Mouse (Mus musculus) adrenal gland, postnatal 4 days (tissue): ENCODE measurements at regions not wholly inside any gene's neighbourhood (a gene's known extent, or its start where the extent isn't known, plus 50 kb on each side); places are given as distances from the start of the nearest gene placed in this dataset.

Source experiments
- DNase-seq, 2 experiments: peaks; one replicate each; pipeline ENCODE4 v3.0.0; 2021 to 2022; ENCODE audit warnings: low spot score in 2 of 2, mixed read lengths in 2 of 2

DNA sequence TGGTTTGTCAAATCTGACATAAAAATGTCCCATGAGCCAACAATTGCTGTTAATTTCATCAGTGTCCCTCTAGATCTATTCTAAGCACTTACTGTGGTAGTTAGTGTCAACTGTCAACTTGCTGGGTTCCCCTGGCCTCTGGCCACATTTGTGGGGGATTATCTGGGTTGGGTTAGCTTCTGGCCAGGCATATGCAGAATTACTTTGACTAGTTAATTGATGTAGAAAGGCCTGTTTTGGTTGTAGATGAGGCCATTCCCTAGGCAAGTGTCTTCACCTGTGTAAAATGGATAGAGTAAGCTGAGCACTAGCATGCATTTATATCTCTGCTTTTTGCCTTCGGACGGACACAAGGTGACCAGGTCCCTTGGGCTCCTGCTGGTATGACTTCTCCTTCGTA lies 283.9 kb downstream of the 1810013L24Rik start:
- DNase-seq: no peak

DNA sequence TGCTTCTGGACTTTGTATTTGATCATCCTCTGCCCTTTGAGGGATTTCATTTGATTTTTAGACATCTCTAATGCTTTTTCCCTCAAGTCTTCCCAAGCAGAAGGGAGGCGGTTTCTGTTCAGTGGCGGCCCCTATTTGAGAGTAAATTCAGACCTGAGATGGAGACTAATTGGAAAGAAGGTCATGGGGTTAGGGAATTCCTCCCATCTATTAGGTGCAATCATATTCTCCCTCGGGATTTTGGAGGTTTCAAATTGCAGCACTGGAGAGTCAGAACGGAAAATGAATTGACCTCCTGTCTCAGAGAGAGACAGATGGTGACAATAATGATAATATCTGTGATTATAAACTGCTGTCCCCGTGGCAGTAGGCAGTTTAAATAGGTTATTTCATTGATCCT lies 285.6 kb downstream of the 1810013L24Rik start:
- DNase-seq: no peak

DNA sequence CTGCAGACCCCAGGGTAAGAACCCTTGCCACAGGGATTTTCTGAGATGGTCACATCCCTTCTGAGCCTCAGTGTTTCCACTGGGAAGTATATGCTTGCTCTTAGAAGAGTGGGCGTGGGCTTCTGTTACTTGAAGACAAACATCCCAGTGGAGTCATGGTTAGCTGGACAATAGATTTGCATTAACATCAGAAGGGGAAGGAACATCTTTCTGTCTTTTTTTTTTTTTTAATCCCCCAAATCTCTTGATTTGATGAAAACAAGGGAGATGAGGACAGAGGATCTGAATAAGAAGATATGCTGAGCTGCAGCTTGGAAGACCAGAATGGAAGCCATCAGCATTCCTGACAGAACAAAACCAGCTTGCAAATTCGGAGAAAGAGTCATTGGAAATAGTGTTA lies 291.7 kb downstream of the 1810013L24Rik start:
- no peak for DNase-seq

DNA sequence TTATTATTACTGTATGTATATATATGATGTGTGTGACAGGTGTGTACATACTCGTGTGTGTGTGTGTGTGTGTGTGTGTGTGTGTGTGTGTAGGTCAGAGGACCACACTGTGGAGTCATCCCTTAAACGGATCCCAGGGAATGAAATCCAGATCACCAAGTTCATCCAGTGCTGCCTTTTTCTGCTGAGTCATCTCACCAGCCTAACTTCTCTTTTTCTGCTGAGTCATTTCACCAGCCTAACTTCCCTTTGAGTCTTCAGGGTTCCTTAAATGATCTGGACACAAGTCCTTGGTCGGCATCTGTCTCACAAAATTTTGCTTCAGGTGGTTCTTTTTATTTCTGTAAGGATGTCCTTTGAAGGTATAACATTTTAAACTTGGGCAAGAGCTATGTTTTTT lies 302.2 kb downstream of the 1810013L24Rik start:
- no peak for DNase-seq

DNA sequence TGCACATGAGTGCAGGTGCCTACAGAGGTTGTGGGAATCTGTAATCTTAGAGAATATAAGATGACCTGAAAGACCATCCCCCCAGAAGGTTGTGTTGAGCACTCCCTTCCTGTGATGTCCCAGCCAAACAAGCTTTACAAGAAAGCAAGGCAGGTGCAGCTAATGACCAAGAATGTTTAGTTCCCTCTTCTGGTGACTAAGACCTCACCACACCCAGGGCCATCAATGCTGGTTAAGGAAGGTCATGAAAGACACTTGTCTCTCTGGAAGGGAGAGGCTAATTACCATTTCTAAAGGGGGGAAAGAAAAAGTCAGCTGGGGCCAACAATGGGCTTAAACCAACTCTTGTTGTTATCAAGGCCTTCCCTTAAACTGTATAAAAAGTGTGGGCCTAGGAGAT lies 302.9 kb downstream of the 1810013L24Rik start:
- DNase-seq: no peak

DNA sequence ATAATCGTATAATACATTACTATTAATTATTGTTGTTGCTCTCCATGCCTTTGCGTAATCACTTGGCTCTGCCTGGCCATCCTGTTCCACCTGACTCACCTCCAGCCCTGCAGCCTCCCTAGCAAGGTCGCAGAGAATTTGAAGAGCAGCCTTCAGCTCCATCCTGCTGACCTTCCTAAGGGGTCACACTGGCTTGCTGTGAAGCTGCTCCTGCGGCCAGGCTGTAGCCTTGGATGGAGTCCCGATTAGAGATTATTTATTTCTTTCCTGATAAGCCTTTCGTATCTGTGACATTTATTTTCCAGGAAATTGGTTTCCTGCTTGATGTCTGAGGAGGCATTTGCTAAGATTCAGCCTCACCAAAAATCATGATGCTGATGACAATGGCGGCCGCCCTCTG lies 305.5 kb downstream of the 1810013L24Rik start:
- peak in 1 of 2 experiments; percentile 28 for DNase-seq

DNA sequence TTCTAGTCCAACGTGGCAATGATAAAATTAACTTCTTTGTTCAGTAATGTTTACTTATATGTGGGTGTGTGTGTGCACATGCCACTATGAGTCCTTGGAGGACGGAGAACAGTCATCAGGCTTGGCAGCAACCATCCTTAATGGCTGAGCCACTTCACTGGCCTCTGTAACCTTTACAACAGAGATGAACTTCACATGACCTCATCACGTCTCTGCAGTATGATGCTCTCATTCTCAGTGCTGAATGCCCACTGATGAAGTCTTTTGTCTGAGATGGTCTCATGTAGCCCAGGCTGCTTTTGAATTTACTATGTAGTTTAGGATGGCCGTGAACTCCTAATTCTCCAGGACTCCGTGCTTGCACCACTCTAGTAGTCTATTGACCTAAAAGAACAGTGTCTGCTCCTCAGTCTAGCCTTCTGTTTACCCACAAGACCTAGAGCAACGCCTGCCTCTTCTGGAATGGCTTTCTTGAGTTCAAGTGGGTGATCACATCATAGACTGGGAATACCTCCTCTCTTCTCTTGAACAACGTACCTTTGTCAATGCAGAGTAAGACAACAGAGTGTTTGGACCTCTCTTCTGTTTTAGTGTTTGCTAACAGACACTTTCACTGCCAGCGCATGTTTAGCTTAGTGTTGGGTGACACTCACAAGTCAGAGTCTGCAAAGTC lies 308.8 kb downstream of the 1810013L24Rik start:
- DNase-seq: no peak

DNA sequence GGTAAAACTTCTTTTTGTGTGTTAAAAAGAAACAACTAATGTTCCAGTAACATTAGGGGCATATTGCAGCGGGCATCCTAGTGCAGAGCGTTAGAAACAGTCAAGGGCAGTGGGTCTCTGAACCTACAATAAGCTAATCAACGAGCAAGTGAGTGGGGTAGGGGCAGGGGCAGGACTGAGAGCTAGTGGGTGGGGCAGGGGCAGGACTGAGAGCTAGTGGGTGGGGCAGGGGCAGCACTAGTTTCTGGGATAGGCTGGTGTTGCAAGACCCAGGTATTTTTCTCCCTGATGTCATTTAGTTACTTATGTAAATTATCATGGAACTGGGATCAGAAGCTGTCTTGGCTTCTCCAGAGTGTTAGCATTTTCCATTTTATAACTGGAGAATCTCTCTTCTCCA lies 309.5 kb downstream of the 1810013L24Rik start:
- DNase-seq: no peak

DNA sequence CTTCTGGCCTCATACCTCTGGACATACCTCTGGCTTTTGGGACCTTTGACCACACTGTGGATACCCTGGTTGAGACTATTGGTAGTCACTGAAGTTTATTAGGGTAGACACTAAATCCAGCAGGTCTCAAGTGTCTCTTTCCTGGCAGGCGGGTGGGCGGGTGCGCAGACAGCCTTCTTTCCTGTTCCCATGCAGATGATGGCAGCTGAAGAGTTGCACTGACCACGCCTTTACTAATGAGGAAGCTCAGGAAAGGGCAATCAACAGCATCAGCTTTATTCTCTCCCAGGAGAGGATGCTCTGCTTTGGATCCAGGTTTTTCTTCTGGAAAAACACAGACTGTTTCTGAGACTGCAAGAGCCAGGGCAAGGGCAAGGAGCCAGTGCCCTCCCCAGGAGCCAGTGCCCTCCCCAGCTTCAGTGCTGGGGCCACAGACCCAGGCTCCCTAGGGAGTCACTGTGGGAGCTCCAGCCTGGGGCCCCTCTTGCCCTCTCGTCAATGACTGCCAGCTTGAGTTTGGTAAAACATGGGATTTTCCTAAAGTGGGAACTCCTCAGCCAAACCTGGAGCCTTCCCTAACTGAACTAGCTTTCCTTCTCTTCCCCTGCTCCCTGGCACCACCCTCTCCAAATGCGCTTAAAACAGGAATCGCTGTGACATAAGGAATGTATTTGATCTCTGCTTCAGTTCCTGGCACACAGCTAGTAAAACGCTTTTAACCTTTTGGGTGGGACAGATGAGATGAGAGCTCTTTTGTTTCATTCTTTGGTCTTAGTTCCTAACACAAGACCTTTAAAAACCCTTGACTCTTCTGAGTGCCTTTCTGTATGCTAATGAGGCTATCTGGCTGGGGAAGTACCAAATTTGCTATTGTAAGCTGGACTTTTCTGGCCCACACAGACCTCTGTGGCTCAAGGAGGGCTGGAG lies 319.6 kb downstream of the 1810013L24Rik start:
- no peak for DNase-seq

DNA sequence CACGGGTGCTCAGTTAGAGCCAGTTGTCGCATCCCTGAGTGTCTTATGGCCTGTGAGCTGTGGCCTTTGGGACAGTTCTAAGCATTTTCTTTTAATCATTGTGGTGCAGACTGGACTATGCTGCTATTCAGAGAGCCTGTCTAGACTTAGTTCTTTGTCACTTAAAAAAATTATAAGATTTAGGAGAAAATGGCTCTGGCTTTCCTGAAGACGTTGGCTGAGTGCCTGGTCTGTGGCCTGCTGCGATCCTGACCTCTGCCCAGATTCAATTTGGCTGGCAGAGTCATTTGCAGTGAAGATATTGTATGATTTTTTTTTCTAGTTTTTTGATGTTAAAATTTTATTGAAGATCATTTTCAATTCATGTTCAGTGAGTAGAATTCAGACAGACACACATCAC lies 322.0 kb downstream of the 1810013L24Rik start:
- no peak for DNase-seq

DNA sequence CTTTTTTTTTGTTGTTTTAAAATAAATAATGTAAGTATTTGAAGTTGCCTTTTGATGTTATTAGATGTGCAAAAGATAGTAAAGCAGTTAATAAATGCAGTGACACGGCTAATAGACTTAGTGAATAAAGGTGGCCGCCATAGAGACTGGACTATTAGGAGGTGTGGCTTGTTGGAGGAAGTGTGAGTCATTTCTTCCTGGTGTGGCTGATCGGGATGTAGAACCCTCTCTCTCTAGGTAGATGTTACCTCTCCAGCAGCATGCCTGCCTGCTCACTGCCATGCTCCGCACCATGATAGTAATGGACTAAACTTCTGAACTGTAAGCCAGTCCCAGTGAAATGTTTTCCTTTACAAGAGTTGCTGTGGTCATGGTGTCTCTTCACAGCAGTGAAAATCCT lies 323.6 kb downstream of the 1810013L24Rik start:
- DNase-seq: no peak

DNA sequence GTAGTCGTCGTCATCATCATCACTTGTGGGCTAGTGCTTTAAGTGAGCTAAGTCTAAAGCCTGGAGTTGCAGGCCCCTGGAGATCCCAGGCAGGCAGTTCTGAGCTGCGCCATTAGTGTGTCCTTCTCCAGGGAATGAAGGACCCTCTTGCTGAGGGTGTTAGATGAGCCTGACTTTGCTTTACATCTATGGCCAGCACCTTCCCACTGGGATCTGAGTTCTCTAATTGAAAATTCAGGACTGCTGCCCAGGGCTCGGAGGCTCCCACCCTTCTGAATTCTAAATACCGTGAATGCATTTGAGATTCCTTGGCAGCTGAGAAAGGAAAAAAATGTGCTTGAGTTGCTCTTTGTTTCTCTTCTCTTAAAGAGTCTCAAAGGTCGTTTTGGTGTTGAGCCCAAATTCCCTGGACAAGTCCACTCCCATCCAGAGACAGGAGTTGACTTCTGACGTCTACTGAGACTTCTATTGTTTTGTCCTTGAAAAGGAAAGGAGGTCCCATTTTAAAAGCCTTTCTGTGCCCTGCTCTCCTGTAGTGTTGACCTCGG lies 335.9 kb downstream of the 1810013L24Rik start:
- no peak for DNase-seq

DNA sequence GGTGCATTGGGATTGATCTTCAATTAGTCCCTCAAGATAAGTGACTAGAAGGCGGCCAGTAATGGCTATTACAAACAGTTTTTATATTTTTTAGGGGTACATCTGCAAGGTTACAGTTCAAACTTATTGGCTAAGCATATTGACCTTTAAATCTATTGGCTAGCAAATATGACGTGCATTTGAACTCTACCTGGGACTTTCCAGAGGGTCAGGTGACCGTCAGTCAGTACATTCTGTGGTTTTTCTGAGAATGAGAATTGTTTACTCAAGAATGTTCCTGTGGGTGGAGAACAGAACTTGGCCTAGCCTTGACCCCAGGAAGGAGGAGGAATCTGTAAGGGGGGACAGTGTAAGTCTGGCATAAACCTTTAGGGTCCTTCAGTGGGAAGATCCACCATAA lies 346.5 kb downstream of the 1810013L24Rik start:
- DNase-seq: no peak

DNA sequence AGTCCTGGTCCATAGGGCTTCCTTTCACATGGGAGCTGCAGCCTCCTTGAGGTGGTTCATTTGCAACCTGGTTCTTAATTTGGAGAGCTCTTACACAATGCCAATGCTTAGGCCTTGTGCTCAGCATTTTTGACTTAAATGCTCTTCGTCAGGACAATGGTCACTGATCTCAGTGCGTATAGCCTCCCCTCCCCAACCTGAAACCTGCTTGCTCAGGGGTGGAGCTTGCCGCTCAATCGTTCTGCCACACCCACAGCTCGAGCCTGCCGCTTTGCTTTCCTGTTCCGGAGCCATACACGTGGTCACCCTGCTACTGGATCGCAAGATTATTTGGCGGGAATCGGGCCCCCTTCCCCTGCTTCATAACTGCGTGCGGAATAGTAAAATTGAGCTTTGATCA lies 365.9 kb downstream of the 1810013L24Rik start:
- DNase-seq: no peak

DNA sequence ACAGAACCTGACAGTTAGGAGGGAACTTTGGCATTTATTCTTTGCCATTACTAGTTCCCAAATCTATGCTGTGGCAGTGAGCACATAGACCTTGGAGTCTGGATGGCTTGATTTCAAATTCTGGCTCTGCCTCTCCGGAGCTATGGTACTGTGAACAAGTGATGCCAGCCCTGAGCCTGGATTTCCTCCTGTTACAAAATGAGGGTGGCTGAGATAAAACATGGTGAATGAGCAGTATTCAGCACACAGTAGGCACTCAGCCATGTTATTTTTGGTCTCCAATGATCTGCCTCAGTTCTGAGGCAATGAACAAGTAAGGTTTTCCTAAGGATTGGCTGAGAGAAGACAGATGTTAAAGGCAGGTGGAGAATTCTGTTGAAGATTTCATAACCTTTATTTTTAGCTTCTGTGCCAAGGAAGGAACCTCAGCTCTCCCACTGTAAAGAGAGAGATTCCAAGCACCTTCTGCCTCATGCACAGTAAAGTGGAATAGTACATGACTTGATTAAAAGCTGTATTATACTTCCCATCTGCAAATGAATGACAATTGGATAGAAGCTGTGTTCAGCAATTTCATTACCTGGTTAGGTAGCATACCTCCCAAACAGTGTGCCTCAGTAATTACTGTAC lies 369.1 kb downstream of the 1810013L24Rik start:
- no peak for DNase-seq

DNA sequence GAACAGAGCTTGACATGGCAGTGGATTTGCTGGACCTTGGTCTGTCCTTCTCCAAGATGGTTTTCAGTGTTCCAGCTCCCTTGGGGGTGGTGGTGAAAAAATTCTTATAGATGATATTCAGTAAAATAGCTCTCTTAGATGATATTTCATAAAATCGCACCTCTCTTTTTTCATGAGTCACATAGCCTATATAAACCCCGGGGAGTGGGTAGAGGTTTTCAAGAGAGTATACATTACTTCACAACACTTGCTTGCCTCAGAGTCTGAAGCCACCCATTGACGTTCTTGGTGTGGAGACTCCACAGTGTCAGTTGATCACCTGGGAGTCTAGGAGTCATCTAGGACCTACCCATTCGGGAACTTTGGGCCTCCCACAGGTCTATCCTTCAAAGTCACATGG lies 378.7 kb downstream of the 1810013L24Rik start:
- no peak for DNase-seq

DNA sequence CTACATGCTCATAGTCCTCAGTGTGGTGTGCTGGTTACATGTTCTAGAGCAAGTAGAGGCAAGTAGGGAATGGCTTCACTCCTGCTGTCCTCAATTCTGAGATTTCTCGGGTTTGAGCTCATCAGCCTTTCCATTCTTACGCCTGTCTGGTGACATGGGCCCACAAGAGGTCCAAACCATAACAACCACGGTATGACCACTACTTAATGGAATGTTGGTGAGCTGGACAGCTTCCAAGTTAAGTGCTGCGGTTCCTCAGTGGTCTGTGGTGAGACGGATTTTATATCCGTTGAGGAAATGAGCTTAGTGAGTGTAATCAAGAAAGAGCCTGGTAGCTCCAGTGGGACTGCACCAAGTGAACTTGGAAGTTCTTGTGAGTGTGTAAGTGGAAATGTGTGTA lies 381.6 kb downstream of the 1810013L24Rik start:
- DNase-seq: no peak

DNA sequence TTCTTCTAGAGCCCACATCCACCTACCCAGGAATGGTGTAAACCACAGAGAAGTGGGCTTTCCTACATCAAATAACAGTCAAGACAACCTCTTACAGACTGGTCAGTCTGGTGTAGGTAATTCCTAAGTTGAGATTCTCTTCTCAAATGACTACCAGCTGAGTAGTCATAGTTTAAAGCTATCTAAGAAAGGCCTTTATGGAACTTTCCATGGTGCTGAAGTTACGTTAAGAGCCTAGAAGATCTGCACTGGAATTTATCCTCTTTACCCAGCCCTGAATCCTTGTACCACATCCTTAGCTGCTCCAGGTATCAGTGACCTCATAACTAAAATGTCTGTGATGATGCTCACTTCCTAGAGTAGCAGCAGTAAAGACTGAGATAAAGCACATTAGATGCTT lies 385.2 kb downstream of the 1810013L24Rik start:
- DNase-seq: no peak

DNA sequence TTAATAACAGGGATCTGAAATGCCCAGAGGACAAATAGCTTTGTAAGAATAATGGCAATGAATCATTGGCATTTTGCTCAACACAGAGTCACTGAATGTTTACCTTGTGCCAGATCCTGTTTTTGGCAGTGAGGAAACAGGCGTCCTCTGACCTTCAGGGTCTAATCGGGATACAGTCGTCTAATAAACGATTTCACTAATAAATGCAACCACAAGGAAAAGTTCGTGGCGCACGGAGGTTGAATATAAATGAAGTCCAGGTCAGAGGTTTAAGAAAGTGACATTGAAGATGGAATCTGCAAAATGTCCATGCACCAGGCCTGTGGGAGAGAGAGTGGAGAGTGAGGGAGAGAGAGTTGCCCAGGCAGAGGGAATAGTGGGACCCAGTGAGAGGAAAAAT lies 387.5 kb downstream of the 1810013L24Rik start:
- no peak for DNase-seq

DNA sequence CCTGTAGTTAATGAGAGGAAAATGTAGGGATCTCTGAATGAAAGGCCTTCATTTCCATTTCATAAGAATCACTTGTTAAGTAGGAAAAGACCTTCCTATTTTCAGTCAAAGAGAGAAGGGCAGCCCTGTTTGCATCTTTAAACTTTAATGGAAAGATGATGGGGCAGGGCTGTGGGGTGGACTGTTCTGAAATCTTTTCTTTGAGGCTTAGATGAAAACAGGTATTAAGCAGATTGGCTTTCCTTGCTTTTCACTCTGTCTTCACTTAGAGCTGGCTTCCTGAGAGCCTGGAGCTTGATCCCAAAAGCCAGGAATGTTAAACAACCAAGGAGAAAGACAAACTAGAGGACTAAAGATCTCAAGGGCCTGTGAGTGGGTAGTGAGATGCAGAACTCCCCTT lies 400.3 kb downstream of the 1810013L24Rik start:
- no peak for DNase-seq

DNA sequence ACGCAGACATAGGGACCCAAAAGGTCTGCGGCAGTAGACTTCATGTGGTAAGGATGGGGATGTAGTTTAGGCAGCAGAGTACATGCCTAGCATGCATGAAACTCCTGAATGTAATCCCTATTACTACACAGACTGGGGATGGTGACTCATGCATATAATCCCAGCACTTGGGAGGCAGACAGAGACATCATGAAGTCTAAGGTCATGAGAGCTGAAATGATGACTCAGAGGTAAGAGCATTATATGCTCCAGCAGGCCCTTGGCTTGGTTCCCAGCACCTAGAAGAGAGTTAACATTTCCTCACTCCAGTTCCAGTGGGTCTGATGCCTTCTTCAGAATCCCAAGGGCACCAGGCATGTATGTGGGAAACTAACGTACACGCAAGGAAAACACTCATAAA lies 412.2 kb downstream of the 1810013L24Rik start:
- DNase-seq: no peak

DNA sequence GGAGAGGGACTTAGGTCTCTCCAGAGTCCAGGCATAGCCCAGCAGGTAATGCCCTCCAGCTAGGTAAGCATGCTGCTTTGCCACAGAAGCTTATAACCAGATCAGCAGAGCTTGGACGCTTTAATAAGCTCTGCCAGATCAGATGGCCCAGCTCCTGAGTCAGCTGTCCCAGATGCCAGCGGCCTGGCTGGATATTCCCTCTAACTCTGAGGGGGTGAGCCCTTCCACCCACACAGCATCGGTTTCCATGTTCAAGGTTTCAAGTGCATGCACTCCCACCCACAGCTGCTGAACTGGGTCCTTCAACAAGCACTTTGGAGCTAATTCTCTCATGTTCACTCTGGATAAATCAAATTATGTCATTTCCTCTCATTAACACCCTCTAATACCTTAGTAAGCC lies 417.3 kb downstream of the 1810013L24Rik start:
- DNase-seq: no peak
